Mouse (Mus musculus): Measurements from ENCODE around the gene Kpna1.

The Kpna1 gene

GRCm38 (mm10) chr16:36069819-36070575 lies 91.4 kb downstream of the Kpna1 start:
- no peak for DNase-seq (ENCODE audit: low read depth, low spot score)

GRCm38 (mm10) chr16:36071071-36071449 lies 92.5 kb downstream of the Kpna1 start:
- no peak for DNase-seq (ENCODE audit: low read depth, low spot score)

GRCm38 (mm10) chr16:36071450-36072379 lies 93.2 kb downstream of the Kpna1 start, which contains the start of the genes Fam162a and Ccdc58:
Fam162a (minus strand) TSS chr16:36071594.
Ccdc58 (plus strand) TSS chr16:36071685.
- peak; percentile 87 for DNase-seq (ENCODE audit: low read depth, low spot score)

GRCm38 (mm10) chr16:36072410-36073011 lies 94.0 kb downstream of the Kpna1 start:
- no peak for DNase-seq (ENCODE audit: low read depth, low spot score)

- DNase-seq (ENCODE audit: low read depth, low spot score), result no peak
These were observed 96.2 kb downstream of the Kpna1 start for GRCm38 (mm10) chr16:36074772-36075171.

- no peak for DNase-seq (ENCODE audit: low read depth, low spot score)
These were observed 101.4 kb downstream of the Kpna1 start for GRCm38 (mm10) chr16:36079916-36080315.
